Mouse (Mus musculus): ENCODE measurements at regions not wholly inside any gene's neighbourhood (a gene's known extent, or its start where the extent isn't known, plus 50 kb on each side); places are given as distances from the start of the nearest gene placed in this dataset.

GRCm38 (mm10) chr10:37397271-37397991 is 258.7 kb upstream of the Marcks start:
- peaks cover 35% of the 10 kb centered on the region for H3K4me1 ChIP-seq
- H3K9me3 ChIP-seq (replicated peaks), result no peaks in the 10 kb centered on the region
- no peaks in the 10 kb centered on the region for H3K27me3 ChIP-seq (ENCODE audit: low read depth, poor library complexity, severe bottlenecking)
- peak overlapping the region; percentile 85 for H3K27ac ChIP-seq
- 2% methylated on average over 18 of the region's 18 CpGs for WGBS
- DNase-seq (ENCODE audit: low spot score), result peak; percentile 84
- no peaks in the 10 kb centered on the region for H3K36me3 ChIP-seq
- H3K4me3 ChIP-seq, result peak overlapping the region; percentile 50

- 63% methylated on average over 3 of the region's 3 CpGs for WGBS
- H3K4me1 ChIP-seq, result no peaks in the 10 kb centered on the region; the same call in 1 of the 2 replicates
- H3K9me3 ChIP-seq (replicated peaks), result no peaks in the 10 kb centered on the region
Measured at GRCm38 (mm10) chr10:37390011-37390410, 251.3 kb upstream of the Marcks start.

GRCm38 (mm10) chr10:37386216-37386615 is 247.5 kb upstream of the Marcks start:
- no peak overlapping the region for H3K4me3 ChIP-seq
- DNase-seq (ENCODE audit: low spot score), result no peak
- no peaks in the 10 kb centered on the region for H3K36me3 ChIP-seq
- H3K27ac ChIP-seq, result no peak overlapping the region
- no peaks in the 10 kb centered on the region; the same call in 1 of the 2 replicates for H3K4me1 ChIP-seq
- H3K27me3 ChIP-seq (ENCODE audit: low read depth, poor library complexity, severe bottlenecking), result no peaks in the 10 kb centered on the region
- no peaks in the 10 kb centered on the region for H3K9me3 ChIP-seq (replicated peaks)

More at GRCm38 (mm10) chr10:37390011-37390410, 251.3 kb upstream of the Marcks start:
- Histone ChIP-seq H3K4me3 (no peak overlapping the region), H3K27me3 (ENCODE audit: low read depth, poor library complexity, severe bottlenecking) (no peaks in the 10 kb centered on the region), H3K36me3 (no peaks in the 10 kb centered on the region), H3K27ac (no peak overlapping the region)
- no peak for DNase-seq (ENCODE audit: low spot score)

- WGBS, result 69% methylated on average over 1 of the region's 1 CpGs
Measured at GRCm38 (mm10) chr10:37380024-37380423, 241.3 kb upstream of the Marcks start.

GRCm38 (mm10) chr10:37378002-37378702 is 239.4 kb upstream of the Marcks start:
- H3K36me3 ChIP-seq, result no peaks in the 10 kb centered on the region
- DNase-seq (ENCODE audit: low spot score), result no peak
- H3K9me3 ChIP-seq (replicated peaks), result no peaks in the 10 kb centered on the region
- no peak overlapping the region for H3K4me3 ChIP-seq
- no peaks in the 10 kb centered on the region for H3K4me1 ChIP-seq
- no peaks in the 10 kb centered on the region for H3K27me3 ChIP-seq (ENCODE audit: low read depth, poor library complexity, severe bottlenecking)
- 39% methylated on average over 4 of the region's 4 CpGs for WGBS
- no peak overlapping the region for H3K27ac ChIP-seq

More at GRCm38 (mm10) chr10:37380024-37380423, 241.3 kb upstream of the Marcks start:
- no peaks in the 10 kb centered on the region for H3K9me3 ChIP-seq (replicated peaks)
- no peaks in the 10 kb centered on the region for H3K4me1 ChIP-seq
- H3K27ac ChIP-seq, result no peak overlapping the region
- H3K36me3 ChIP-seq, result no peaks in the 10 kb centered on the region
- H3K27me3 ChIP-seq (ENCODE audit: low read depth, poor library complexity, severe bottlenecking), result no peaks in the 10 kb centered on the region
- no peak overlapping the region for H3K4me3 ChIP-seq
- no peak for DNase-seq (ENCODE audit: low spot score)

- WGBS, result 91% methylated on average over 1 of the region's 1 CpGs
- H3K27ac ChIP-seq, result no peak overlapping the region
Measured at GRCm38 (mm10) chr10:37377258-37378001, 238.7 kb upstream of the Marcks start.

GRCm38 (mm10) chr10:37376172-37376571 is 237.5 kb upstream of the Marcks start:
- Histone ChIP-seq H3K36me3 (no peaks in the 10 kb centered on the region), H3K4me3 (no peak overlapping the region), H3K4me1 (no peaks in the 10 kb centered on the region), H3K27me3 (ENCODE audit: low read depth, poor library complexity, severe bottlenecking) (no peaks in the 10 kb centered on the region), H3K27ac (no peak overlapping the region), H3K9me3 (replicated peaks) (no peaks in the 10 kb centered on the region)
- DNase-seq (ENCODE audit: low spot score), result no peak
- 82% methylated on average over 1 of the region's 1 CpGs for WGBS

More at GRCm38 (mm10) chr10:37377258-37378001, 238.7 kb upstream of the Marcks start:
- Histone ChIP-seq H3K27me3 (ENCODE audit: low read depth, poor library complexity, severe bottlenecking) (no peaks in the 10 kb centered on the region), H3K4me1 (no peaks in the 10 kb centered on the region), H3K36me3 (no peaks in the 10 kb centered on the region), H3K9me3 (replicated peaks) (no peaks in the 10 kb centered on the region), H3K4me3 (no peak overlapping the region)
- no peak for DNase-seq (ENCODE audit: low spot score)

- Histone ChIP-seq H3K4me3 (no peak overlapping the region), H3K36me3 (no peaks in the 10 kb centered on the region), H3K9me3 (replicated peaks) (no peaks in the 10 kb centered on the region), H3K27ac (no peak overlapping the region), H3K27me3 (ENCODE audit: low read depth, poor library complexity, severe bottlenecking) (no peaks in the 10 kb centered on the region), H3K4me1 (no peaks in the 10 kb centered on the region)
- DNase-seq (ENCODE audit: low spot score), result no peak
- WGBS, result 100% methylated on average over 1 of the region's 1 CpGs
Measured at GRCm38 (mm10) chr10:37375648-37376047, 236.9 kb upstream of the Marcks start.

- WGBS, result 91% methylated on average over 5 of the region's 5 CpGs
- H3K9me3 ChIP-seq (replicated peaks), result no peaks in the 10 kb centered on the region
- no peak for DNase-seq (ENCODE audit: low spot score)
- no peaks in the 10 kb centered on the region for H3K36me3 ChIP-seq
- H3K4me1 ChIP-seq, result no peaks in the 10 kb centered on the region
- H3K27ac ChIP-seq, result no peak overlapping the region
- no peak overlapping the region for H3K4me3 ChIP-seq
- H3K27me3 ChIP-seq (ENCODE audit: low read depth, poor library complexity, severe bottlenecking), result no peaks in the 10 kb centered on the region
Measured at GRCm38 (mm10) chr10:37368997-37369679, 230.4 kb upstream of the Marcks start.

GRCm38 (mm10) chr10:37367796-37368195 is 229.1 kb upstream of the Marcks start:
- Histone ChIP-seq H3K4me3 (no peak overlapping the region), H3K4me1 (no peaks in the 10 kb centered on the region), H3K27ac (no peak overlapping the region), H3K36me3 (no peaks in the 10 kb centered on the region), H3K9me3 (replicated peaks) (no peaks in the 10 kb centered on the region), H3K27me3 (ENCODE audit: low read depth, poor library complexity, severe bottlenecking) (no peaks in the 10 kb centered on the region)
- 94% methylated on average over 4 of the region's 4 CpGs for WGBS
- DNase-seq (ENCODE audit: low spot score), result no peak

- no peaks in the 10 kb centered on the region for H3K27me3 ChIP-seq (ENCODE audit: low read depth, poor library complexity, severe bottlenecking)
- no peaks in the 10 kb centered on the region for H3K36me3 ChIP-seq
- WGBS, result 88% methylated on average over 4 of the region's 4 CpGs
- no peak overlapping the region for H3K27ac ChIP-seq
- no peak overlapping the region for H3K4me3 ChIP-seq
- H3K9me3 ChIP-seq (replicated peaks), result no peaks in the 10 kb centered on the region
- no peaks in the 10 kb centered on the region for H3K4me1 ChIP-seq
- no peak for DNase-seq (ENCODE audit: low spot score)
Measured at GRCm38 (mm10) chr10:37364506-37364905, 225.8 kb upstream of the Marcks start.

GRCm38 (mm10) chr10:37360985-37361384 is 222.3 kb upstream of the Marcks start:
- no peak overlapping the region for H3K27ac ChIP-seq
- DNase-seq (ENCODE audit: low spot score), result no peak
- WGBS, result 89% methylated on average over 3 of the region's 3 CpGs
- H3K36me3 ChIP-seq, result no peaks in the 10 kb centered on the region
- no peaks in the 10 kb centered on the region for H3K9me3 ChIP-seq (replicated peaks)
- no peak overlapping the region for H3K4me3 ChIP-seq
- no peaks in the 10 kb centered on the region for H3K27me3 ChIP-seq (ENCODE audit: low read depth, poor library complexity, severe bottlenecking)
- H3K4me1 ChIP-seq, result peaks cover 6% of the 10 kb centered on the region; the same call in 1 of the 2 replicates
